Mouse (Mus musculus) heart, embryonic 16.5 days (tissue): ENCODE measurements at regions not wholly inside any gene's neighbourhood (a gene's known extent, or its start where the extent isn't known, plus 50 kb on each side); places are given as distances from the start of the nearest gene placed in this dataset.

Experiments used
- ATAC-seq: fragments of 200-750 bp; cut with Nextera tagmentation; replicated peaks from 2 replicates; pipeline ENCODE4 v1.8.0; 2017; ENCODE audit warnings: moderate number of reproducible peaks; ENCODE audit not compliant: insufficient read depth, low FRiP score; ENCODE audit errors: extremely low read depth
- H3K27ac ChIP-seq: fragments of 300-500 bp; sonication (generic); 2 replicates; pipeline ENCODE4 v1.5.1; 2014; ENCODE audit warnings: mild to moderate bottlenecking, low read length, control low read depth, moderate library complexity
- H3K27me3 ChIP-seq: fragments of 300-500 bp; sonication (generic); 2 replicates; pipeline ENCODE4 v1.6.1; 2014; ENCODE audit warnings: low read length, mixed read lengths; ENCODE audit not compliant: control insufficient read depth, insufficient read depth
- H3K36me3 ChIP-seq: fragments of 300-500 bp; sonication (generic); 2 replicates; pipeline ENCODE4 v1.6.1; 2014; ENCODE audit not compliant: control insufficient read depth, insufficient read depth
- H3K4me1 ChIP-seq: fragments of 300-500 bp; sonication (generic); 2 replicates; pipeline ENCODE4 v1.6.1; 2014; ENCODE audit warnings: low read length, mixed read lengths; ENCODE audit not compliant: control insufficient read depth, insufficient read depth
- H3K4me2 ChIP-seq: fragments of 300-500 bp; sonication (generic); 2 replicates; pipeline ENCODE4 v1.6.1; 2014; ENCODE audit warnings: low read depth, mild to moderate bottlenecking, control low read depth, low read length
- H3K4me3 ChIP-seq: fragments of 300-500 bp; sonication (generic); 2 replicates; pipeline ENCODE4 v1.5.1; 2014; ENCODE audit warnings: mild to moderate bottlenecking, control low read depth, low read length
- H3K9ac ChIP-seq: fragments of 300-500 bp; sonication (generic); 2 replicates; pipeline ENCODE4 v1.6.1; 2014; ENCODE audit warnings: low read length, control low read depth
- H3K9me3 ChIP-seq: fragments of 300-500 bp; sonication (generic); replicated peaks from 2 replicates; pipeline ENCODE4 v1.6.1; 2016; ENCODE audit warnings: low read length; ENCODE audit not compliant: control insufficient read depth
- WGBS: fragments of 180-500 bp; shearing (Covaris S2); extraction: QIAGEN DNeasy Blood & Tissue Kit; methylation state at CpG from one replicate; pipeline ENCODE4 v1.1.7; 2014; 5-methylcytosine and 5-hydroxymethylcytosine counted together

DNA sequence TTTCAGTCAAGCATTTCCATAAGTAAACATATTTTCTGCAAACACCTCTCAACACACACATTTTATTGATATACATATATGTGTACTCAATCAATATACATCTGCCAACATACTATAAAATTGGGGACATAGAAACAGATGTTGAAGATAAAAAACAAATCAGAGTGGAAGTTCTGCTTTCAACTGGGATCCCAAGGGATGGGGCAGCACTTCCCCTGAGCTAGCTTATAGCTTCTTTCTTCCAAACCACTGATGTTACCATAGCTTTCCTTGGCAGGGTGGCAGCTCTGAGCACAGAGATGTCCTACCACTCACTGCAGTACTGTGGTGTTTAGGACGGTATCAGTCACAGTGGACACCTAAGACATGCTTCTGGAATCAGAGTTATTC is 75.4 kb upstream of the Lnx1 start:
- ATAC-seq = no peak
- Histone ChIP-seq H3K27ac (no peak overlapping the region), H3K4me2 (no peak overlapping the region), H3K9ac (no peak overlapping the region), H3K36me3 (no peaks in the 10 kb centered on the region), H3K9me3 (no peaks in the 10 kb centered on the region), H3K27me3 (peaks cover 3% of the 10 kb centered on the region; the same call in 1 of the 2 replicates), H3K4me1 (no peaks in the 10 kb centered on the region), H3K4me3 (no peak overlapping the region)
- 76% methylated on average over 1 of the region's 1 CpGs for WGBS

DNA sequence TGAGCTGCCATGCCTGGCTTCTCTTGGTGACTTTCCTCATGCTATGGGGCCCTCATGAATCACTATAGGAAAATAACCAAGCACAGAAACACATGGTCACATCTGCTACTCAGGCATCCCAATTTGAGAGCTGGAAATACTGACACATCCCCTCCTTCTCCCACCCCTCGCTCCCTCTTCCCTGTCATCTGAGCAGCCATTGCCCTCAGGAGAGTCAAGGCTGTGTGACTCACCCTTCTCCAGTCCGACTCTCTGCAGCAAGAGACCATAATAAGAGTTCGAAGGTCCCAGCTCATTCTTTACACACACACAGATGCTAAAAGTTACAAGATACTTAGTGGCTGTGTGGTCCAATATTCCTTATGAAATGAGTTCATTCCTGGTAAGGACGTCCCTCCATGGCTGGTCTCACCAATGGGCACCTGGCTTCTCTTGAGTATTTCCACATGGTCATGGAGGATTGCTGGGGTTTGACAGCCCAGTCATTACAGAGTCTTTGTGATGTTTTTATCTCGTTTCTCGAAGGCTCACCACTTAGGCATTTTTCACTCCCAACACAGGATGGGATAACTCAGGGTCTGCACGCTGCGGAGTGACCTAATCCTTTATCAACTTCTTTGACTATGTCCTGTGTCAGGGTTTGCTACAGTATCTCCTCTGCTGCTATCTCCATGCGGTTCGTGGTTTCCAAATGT is 74.8 kb upstream of the Lnx1 start:
- peak; percentile 10; the same call in 1 of the 2 replicates for ATAC-seq
- Histone ChIP-seq H3K36me3 (no peaks in the 10 kb centered on the region), H3K4me2 (no peak overlapping the region), H3K9ac (no peak overlapping the region), H3K4me1 (no peaks in the 10 kb centered on the region), H3K9me3 (no peaks in the 10 kb centered on the region), H3K27ac (no peak overlapping the region), H3K27me3 (peaks cover 3% of the 10 kb centered on the region; the same call in 1 of the 2 replicates), H3K4me3 (no peak overlapping the region)
- 42% methylated on average over 10 of the region's 10 CpGs for WGBS

DNA sequence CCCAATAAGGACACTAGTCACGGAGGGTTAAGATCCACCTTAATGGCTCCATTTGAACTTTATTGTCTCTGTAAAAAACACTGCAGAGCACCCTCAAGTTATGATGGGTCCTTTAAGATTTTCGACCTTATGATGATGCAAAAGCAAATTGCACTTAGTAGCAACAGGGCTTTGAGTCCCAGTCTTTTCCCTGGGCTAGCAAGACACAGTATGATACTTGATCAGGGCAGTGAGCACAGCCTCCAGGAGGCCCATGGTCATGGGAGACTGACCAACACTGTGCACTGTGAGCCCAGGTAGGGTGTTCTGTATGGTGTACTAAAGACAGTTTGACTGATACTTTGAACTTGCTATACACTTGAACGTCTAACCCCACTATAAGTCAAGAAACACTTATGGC is 73.4 kb upstream of the Lnx1 start:
- Histone ChIP-seq H3K27me3 (no peaks in the 10 kb centered on the region), H3K4me2 (no peak overlapping the region), H3K9ac (no peak overlapping the region), H3K4me1 (no peaks in the 10 kb centered on the region), H3K27ac (no peak overlapping the region), H3K4me3 (no peak overlapping the region), H3K9me3 (no peaks in the 10 kb centered on the region), H3K36me3 (no peaks in the 10 kb centered on the region)
- ATAC-seq = no peak
- 83% methylated on average over 3 of the region's 3 CpGs for WGBS

DNA sequence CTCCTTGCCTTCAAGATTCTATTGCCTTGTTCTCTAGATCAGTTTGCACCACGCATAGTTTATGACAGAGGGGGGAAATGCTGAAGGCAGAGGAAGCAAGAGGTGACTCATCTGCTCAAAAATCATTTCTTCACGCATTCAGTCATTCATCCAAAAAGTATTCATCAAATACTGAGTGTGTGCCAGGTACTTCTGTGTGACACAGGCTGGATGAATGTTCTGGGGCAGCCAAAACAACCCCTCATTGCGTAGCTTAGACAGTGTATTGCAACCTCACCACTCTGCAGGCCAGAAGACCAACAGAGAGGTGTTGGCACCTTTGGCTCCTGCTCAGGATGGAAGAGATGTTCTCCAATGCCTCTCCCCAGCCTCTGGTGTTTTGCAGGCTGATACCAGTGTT is 72.9 kb upstream of the Lnx1 start:
- no peak overlapping the region for H3K27ac ChIP-seq
- no peaks in the 10 kb centered on the region for H3K4me1 ChIP-seq
- no peak for ATAC-seq
- H3K27me3 ChIP-seq = no peaks in the 10 kb centered on the region
- H3K4me2 ChIP-seq = no peak overlapping the region
- H3K4me3 ChIP-seq = no peak overlapping the region
- H3K9ac ChIP-seq = no peak overlapping the region
- H3K9me3 ChIP-seq = no peaks in the 10 kb centered on the region
- WGBS = 68% methylated on average over 3 of the region's 3 CpGs
- no peaks in the 10 kb centered on the region for H3K36me3 ChIP-seq

DNA sequence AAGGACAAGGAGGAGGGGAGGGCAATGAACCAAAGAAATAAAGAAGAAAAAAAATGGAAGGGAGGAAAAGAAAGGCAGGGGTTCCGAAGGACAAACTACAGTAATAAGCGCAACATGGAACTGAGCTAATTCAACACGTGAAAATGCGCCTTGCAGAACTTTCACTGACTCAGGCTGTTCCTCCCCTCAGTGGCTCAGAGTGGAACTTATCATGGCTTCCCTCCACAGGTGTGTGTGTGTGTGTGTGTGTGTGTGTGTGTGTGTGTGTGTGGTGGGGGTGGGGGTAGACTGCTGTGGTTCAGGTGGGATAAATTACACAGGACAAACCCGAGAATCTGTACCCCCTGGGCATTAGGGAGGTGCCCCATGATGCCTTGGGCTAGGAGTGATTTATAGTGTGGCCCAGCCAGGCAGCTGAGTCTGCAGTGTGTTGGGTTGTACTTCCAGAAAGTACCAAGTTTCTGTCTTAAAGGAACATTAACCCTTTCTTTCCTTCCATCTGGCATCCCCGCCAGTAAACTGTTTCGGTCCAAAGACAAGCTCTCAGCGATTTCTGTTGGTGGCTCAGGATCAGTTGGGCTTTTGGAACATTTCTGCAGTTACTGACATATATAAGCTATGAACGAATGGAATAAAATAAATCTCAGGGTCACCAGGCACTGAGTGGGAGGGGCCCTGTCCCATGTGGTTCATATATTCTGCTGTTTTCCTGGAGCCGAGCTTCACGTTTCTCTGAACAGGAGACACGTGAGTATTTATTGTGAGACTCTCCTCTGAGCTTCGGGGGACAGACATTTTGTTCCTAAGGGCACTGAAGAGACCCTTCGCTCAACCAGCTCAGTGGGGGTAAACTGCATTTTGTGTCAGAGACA is 71.1 kb upstream of the Lnx1 start:
- 82% methylated on average over 14 of the region's 14 CpGs for WGBS
- no peak overlapping the region for H3K27ac ChIP-seq
- no peak for ATAC-seq

DNA sequence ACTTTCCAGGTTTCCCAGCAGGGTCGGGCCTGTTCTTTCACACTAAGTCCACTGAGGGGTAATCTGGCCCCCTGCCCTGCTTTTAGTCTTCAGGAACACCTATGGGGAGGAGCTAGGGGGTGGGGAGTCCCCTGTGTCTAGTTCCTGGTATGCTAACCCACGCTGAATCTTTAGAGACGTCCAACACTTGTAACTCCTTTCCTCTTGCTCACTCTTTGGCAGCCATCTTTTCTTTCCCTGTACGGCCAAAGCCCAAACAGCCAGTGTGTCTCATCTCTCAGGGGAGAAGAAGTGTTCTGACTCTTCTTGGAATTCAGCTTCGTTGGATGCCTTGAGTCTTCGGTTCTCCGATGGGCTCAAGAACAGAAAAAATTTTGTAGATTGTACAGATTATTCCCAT is 68.4 kb upstream of the Lnx1 start:
- no peak overlapping the region for H3K4me3 ChIP-seq
- no peaks in the 10 kb centered on the region for H3K9me3 ChIP-seq
- WGBS = 82% methylated on average over 7 of the region's 7 CpGs
- no peaks in the 10 kb centered on the region for H3K36me3 ChIP-seq
- H3K4me1 ChIP-seq = peaks cover 18% of the 10 kb centered on the region
- H3K27ac ChIP-seq = no peak overlapping the region
- no peak overlapping the region for H3K4me2 ChIP-seq
- no peaks in the 10 kb centered on the region for H3K27me3 ChIP-seq
- no peak for ATAC-seq
- no peak overlapping the region for H3K9ac ChIP-seq

More for the DNA sequence above, 71.1 kb upstream of the Lnx1 start:
- no peaks in the 10 kb centered on the region for H3K9me3 ChIP-seq
- H3K4me1 ChIP-seq = peaks cover 5% of the 10 kb centered on the region
- H3K9ac ChIP-seq = no peak overlapping the region
- H3K36me3 ChIP-seq = no peaks in the 10 kb centered on the region
- H3K27me3 ChIP-seq = no peaks in the 10 kb centered on the region
- H3K4me2 ChIP-seq = no peak overlapping the region
- H3K4me3 ChIP-seq = no peak overlapping the region

DNA sequence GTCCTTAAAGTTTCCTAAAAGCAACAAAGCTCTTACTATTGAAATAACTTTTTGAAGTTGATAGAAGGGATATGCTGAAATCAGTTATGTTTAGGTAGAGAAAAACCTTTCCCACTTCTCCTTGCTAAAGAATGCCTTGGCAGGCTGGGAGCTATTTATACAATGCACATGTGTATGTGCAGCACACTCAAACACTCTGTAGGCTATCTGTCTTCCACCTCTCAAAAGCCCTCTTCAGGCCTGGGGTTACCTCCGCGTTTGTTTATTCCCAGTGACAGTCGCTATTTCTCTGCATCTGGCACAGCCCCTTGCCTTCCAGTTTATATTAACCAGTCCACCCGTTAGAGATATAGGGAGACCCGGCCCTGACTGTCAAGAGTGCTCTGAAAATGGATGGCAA is 66.3 kb upstream of the Lnx1 start:
- 31% methylated on average over 5 of the region's 5 CpGs for WGBS
- ATAC-seq = no peak

DNA sequence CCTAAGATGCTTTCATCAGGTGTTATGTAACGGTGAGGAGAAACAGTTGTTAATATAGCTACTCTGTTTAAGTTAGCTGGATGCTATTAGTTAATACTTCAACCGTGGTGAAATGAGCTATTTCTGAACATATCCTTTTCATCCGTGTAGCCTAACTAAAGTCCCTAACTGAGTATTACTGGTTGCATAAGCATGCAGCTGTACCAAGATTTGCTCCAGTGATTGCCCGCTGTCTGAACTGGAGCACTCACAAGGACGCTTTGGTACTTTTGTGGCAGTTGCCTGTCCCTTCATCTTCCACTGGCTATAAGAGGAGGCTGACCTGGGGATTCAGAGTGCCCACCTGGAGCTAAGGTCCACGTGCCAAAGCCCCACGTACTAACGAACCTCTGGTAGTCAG is 65.3 kb upstream of the Lnx1 start:
- no peak for ATAC-seq
- WGBS = 63% methylated on average over 8 of the region's 8 CpGs
- H3K27me3 ChIP-seq = no peaks in the 10 kb centered on the region
- H3K4me3 ChIP-seq = no peak overlapping the region
- H3K9ac ChIP-seq = no peak overlapping the region
- 0 out of 2 replicates have a peak overlapping the region, but pooled peaks have one; percentile 15 for H3K4me2 ChIP-seq
- H3K27ac ChIP-seq = no peak overlapping the region
- H3K36me3 ChIP-seq = no peaks in the 10 kb centered on the region
- H3K4me1 ChIP-seq = peaks cover 31% of the 10 kb centered on the region
- H3K9me3 ChIP-seq = no peaks in the 10 kb centered on the region

More for the DNA sequence above, 66.3 kb upstream of the Lnx1 start:
- no peak overlapping the region for H3K4me3 ChIP-seq
- no peak overlapping the region for H3K27ac ChIP-seq
- H3K4me2 ChIP-seq = no peak overlapping the region
- H3K36me3 ChIP-seq = no peaks in the 10 kb centered on the region
- H3K27me3 ChIP-seq = no peaks in the 10 kb centered on the region
- no peaks in the 10 kb centered on the region for H3K9me3 ChIP-seq
- H3K9ac ChIP-seq = no peak overlapping the region
- peaks cover 31% of the 10 kb centered on the region for H3K4me1 ChIP-seq

DNA sequence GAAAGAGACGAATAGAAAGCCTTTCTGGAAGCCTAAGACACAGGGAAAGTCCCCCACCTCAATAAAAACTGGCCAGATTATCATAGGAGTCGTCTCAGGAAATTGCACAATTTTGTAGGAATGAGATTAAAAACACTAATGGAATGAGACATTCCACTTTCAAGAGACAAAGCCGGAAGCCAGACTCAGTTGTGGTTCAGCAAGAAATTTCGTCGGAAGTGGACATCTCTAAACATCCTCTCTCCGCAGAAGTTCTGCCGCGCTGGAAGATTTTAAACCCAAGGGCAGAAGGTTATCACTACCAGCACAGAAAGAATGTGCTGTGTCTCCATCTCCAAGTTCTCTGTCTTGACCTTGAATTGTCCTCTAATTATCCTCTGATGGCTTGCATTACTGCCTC is 63.5 kb upstream of the Lnx1 start:
- 52% methylated on average over 8 of the region's 8 CpGs for WGBS
- ATAC-seq = no peak

More for the DNA sequence above, 63.5 kb upstream of the Lnx1 start:
- H3K4me3 ChIP-seq = no peak overlapping the region
- peaks cover 2% of the 10 kb centered on the region; the same call in 1 of the 2 replicates for H3K9me3 ChIP-seq
- H3K4me1 ChIP-seq = peaks cover 31% of the 10 kb centered on the region
- no peaks in the 10 kb centered on the region for H3K36me3 ChIP-seq
- no peaks in the 10 kb centered on the region for H3K27me3 ChIP-seq
- H3K4me2 ChIP-seq = no peak overlapping the region
- no peak overlapping the region for H3K9ac ChIP-seq
- H3K27ac ChIP-seq = 0 out of 2 replicates have a peak overlapping the region, but pooled peaks have one; percentile 12
